Mouse (Mus musculus) lung, embryonic 15.5 days (tissue): ENCODE measurements around the gene Ybx2. TPM values are rescaled to one million over a fixed set of nuclear protein-coding genes. Genes with fewer than 3 reads are reported as not detected.

Experiments
- ATAC-seq: fragments of 200-750 bp; cut with Nextera tagmentation; 2 replicates; pipeline ENCODE4 v1.8.0; 2017; ENCODE audit warnings: moderate number of reproducible peaks, borderline replicate concordance; ENCODE audit not compliant: low FRiP score, low TSS enrichment; ENCODE audit errors: extremely low read depth
- H3K27ac ChIP-seq: fragments of 300-500 bp; sonication (generic); 2 replicates; pipeline ENCODE4 v1.5.1; 2015; ENCODE audit warnings: moderate library complexity, mild to moderate bottlenecking, inconsistent platforms
- H3K27me3 ChIP-seq: fragments of 300-500 bp; sonication (generic); 2 replicates; pipeline ENCODE4 v1.6.1; 2015; ENCODE audit warnings: inconsistent platforms
- H3K36me3 ChIP-seq: fragments of 300-500 bp; sonication (generic); 2 replicates; pipeline ENCODE4 v1.6.1; 2015; ENCODE audit warnings: inconsistent platforms
- H3K4me1 ChIP-seq: fragments of 300-500 bp; sonication (generic); 2 replicates; pipeline ENCODE4 v1.6.1; 2015; ENCODE audit warnings: inconsistent platforms
- H3K4me2 ChIP-seq: fragments of 300-500 bp; sonication (generic); 2 replicates; pipeline ENCODE4 v1.6.1; 2015; ENCODE audit warnings: inconsistent platforms, mild to moderate bottlenecking, moderate library complexity
- H3K4me3 ChIP-seq: fragments of 300-500 bp; sonication (generic); 2 replicates; pipeline ENCODE4 v1.5.1; 2015; ENCODE audit warnings: mild to moderate bottlenecking, inconsistent platforms
- H3K9ac ChIP-seq: fragments of 300-500 bp; sonication (generic); 2 replicates; pipeline ENCODE4 v1.6.1; 2015; ENCODE audit warnings: inconsistent platforms
- H3K9me3 ChIP-seq: fragments of 300-500 bp; sonication (generic); 2 replicates; pipeline ENCODE4 v1.6.1; 2016; ENCODE audit warnings: inconsistent platforms
- WGBS: fragments of 180-500 bp; shearing (Covaris S2); methylation state at CpG from one replicate; pipeline ENCODE4 v1.1.7; 2015; 5-methylcytosine and 5-hydroxymethylcytosine counted together
- polyA plus RNA-seq: library from polyadenylated mRNA; unstranded; fragments of >200 nt; fragmentation: Nextera tagmentation; extraction: Ambion mirVana; gene quantifications from 2 replicates; pipeline ENCODE4 v1.2.1, GENCODE M21; 2015

The Ybx2 gene
- polyA plus RNA-seq, 1 experiment from 2014 or later, result 3.0 TPM

- 77% methylated on average over 4 of the region's 4 CpGs for WGBS
- peaks cover 8% of the 10 kb centered on the region; the same call in 1 of the 2 replicates for H3K4me1 ChIP-seq
- peaks cover 40% of the 10 kb centered on the region for H3K36me3 ChIP-seq
- H3K27me3 ChIP-seq, result peaks cover 39% of the 10 kb centered on the region
- ATAC-seq, result no peak
- H3K4me3 ChIP-seq, result no peak overlapping the region
- H3K9me3 ChIP-seq, result no peaks in the 10 kb centered on the region
- H3K4me2 ChIP-seq, result no peak overlapping the region
- H3K9ac ChIP-seq, result no peak overlapping the region
- H3K27ac ChIP-seq, result no peak overlapping the region
Measured at GRCm38 (mm10) chr11:69968793-69969192, 33.2 kb downstream of the Ybx2 start.

- no peaks in the 10 kb centered on the region for H3K9me3 ChIP-seq
- no peak overlapping the region for H3K9ac ChIP-seq
- no peak overlapping the region for H3K4me3 ChIP-seq
- no peak for ATAC-seq
- no peak overlapping the region for H3K4me2 ChIP-seq
- peaks cover 53% of the 10 kb centered on the region for H3K36me3 ChIP-seq
- peaks cover 8% of the 10 kb centered on the region; the same call in 1 of the 2 replicates for H3K4me1 ChIP-seq
- H3K27ac ChIP-seq, result no peak overlapping the region
- H3K27me3 ChIP-seq, result peaks cover 24% of the 10 kb centered on the region
- WGBS, result 73% methylated on average over 6 of the region's 6 CpGs
Measured at GRCm38 (mm10) chr11:69970222-69970621, 34.6 kb downstream of the Ybx2 start.

GRCm38 (mm10) chr11:69970775-69971174 is 35.2 kb downstream of the Ybx2 start:
- H3K4me3 ChIP-seq, result no peak overlapping the region
- peaks cover 5% of the 10 kb centered on the region; the same call in 1 of the 2 replicates for H3K4me1 ChIP-seq
- WGBS, result 62% methylated on average over 3 of the region's 3 CpGs
- H3K27ac ChIP-seq, result no peak overlapping the region
- ATAC-seq, result no peak
- no peak overlapping the region for H3K9ac ChIP-seq
- no peaks in the 10 kb centered on the region for H3K9me3 ChIP-seq
- peaks cover 56% of the 10 kb centered on the region for H3K36me3 ChIP-seq
- peaks cover 19% of the 10 kb centered on the region for H3K27me3 ChIP-seq
- no peak overlapping the region for H3K4me2 ChIP-seq

- no peak overlapping the region for H3K4me3 ChIP-seq
- H3K27me3 ChIP-seq, result no peaks in the 10 kb centered on the region
- no peaks in the 10 kb centered on the region for H3K9me3 ChIP-seq
- H3K4me1 ChIP-seq, result peaks cover 10% of the 10 kb centered on the region
- H3K27ac ChIP-seq, result no peak overlapping the region
- H3K9ac ChIP-seq, result no peak overlapping the region
- H3K36me3 ChIP-seq, result peaks cover 65% of the 10 kb centered on the region
- 91% methylated on average over 2 of the region's 2 CpGs for WGBS
- no peak overlapping the region for H3K4me2 ChIP-seq
- ATAC-seq, result no peak
Measured at GRCm38 (mm10) chr11:69974907-69975306, 39.3 kb downstream of the Ybx2 start.

- Histone ChIP-seq H3K27me3 (no peaks in the 10 kb centered on the region), H3K4me3 (no peak overlapping the region), H3K4me1 (peaks cover 10% of the 10 kb centered on the region), H3K36me3 (peaks cover 57% of the 10 kb centered on the region), H3K9me3 (no peaks in the 10 kb centered on the region), H3K27ac (no peak overlapping the region), H3K4me2 (no peak overlapping the region), H3K9ac (no peak overlapping the region)
- no peak for ATAC-seq
- WGBS, result 79% methylated on average over 4 of the region's 4 CpGs
Measured at GRCm38 (mm10) chr11:69976271-69976670, 40.7 kb downstream of the Ybx2 start.

- Histone ChIP-seq H3K9me3 (no peaks in the 10 kb centered on the region), H3K27ac (peak overlapping the region; percentile 100), H3K36me3 (peaks cover 45% of the 10 kb centered on the region), H3K9ac (peak overlapping the region; percentile 81), H3K4me3 (peak overlapping the region; percentile 98), H3K4me1 (peaks cover 32% of the 10 kb centered on the region), H3K27me3 (no peaks in the 10 kb centered on the region), H3K4me2 (peak overlapping the region; percentile 81)
- no peak; the same call in 1 of the 2 replicates for ATAC-seq
- 2% methylated on average over 16 of the region's 16 CpGs for WGBS
Measured at GRCm38 (mm10) chr11:69979827-69980195, 44.2 kb downstream of the Ybx2 start.

- WGBS, result under 1% methylated on average over 41 of the region's 60 CpGs
- Histone ChIP-seq H3K27me3 (no peaks in the 10 kb centered on the region), H3K9ac (peak overlapping the region; percentile 93), H3K4me3 (peak overlapping the region; percentile 98), H3K4me1 (peaks cover 32% of the 10 kb centered on the region), H3K4me2 (peak overlapping the region; percentile 81), H3K27ac (peak overlapping the region; percentile 100), H3K36me3 (peaks cover 45% of the 10 kb centered on the region), H3K9me3 (no peaks in the 10 kb centered on the region)
- ATAC-seq, result peak; percentile 95
Measured at GRCm38 (mm10) chr11:69980196-69981140, 44.9 kb downstream of the Ybx2 start.

GRCm38 (mm10) chr11:69981141-69981762 is 45.7 kb downstream of the Ybx2 start, which contains the start of gene Ctdnep1:
Gene Ctdnep1 (plus strand): TSS chr11:69981156.
- Histone ChIP-seq H3K4me3 (peak within 1 kb of the TSS; percentile 98), H3K4me2 (peak within 1 kb of the TSS; percentile 81), H3K9me3 (no peaks in the 10 kb centered on the region), H3K27me3 (no peaks in the 10 kb centered on the region), H3K4me1 (peaks cover 32% of the 10 kb centered on the region), H3K27ac (peak within 1 kb of the TSS; percentile 100), H3K9ac (peak within 1 kb of the TSS; percentile 93), H3K36me3 (peaks cover 46% of the 10 kb centered on the region)
- peak; percentile 46; the same call in 1 of the 2 replicates for ATAC-seq
- WGBS, result under 1% methylated on average over 41 of the region's 43 CpGs

- 36% methylated on average over 8 of the region's 8 CpGs for WGBS
- Histone ChIP-seq H3K9ac (peak within 1 kb of the TSS; percentile 93), H3K4me3 (peak within 1 kb of the TSS; percentile 98), H3K4me2 (peak within 1 kb of the TSS; percentile 67), H3K27ac (peak within 1 kb of the TSS; percentile 100), H3K27me3 (no peaks in the 10 kb centered on the region), H3K9me3 (no peaks in the 10 kb centered on the region), H3K4me1 (peaks cover 32% of the 10 kb centered on the region), H3K36me3 (peaks cover 48% of the 10 kb centered on the region)
- no peak for ATAC-seq
Measured at GRCm38 (mm10) chr11:69982225-69982624, 46.6 kb downstream of the Ybx2 start, which contains the start of gene Elp5. Gene Elp5 (minus strand): TSS chr11:69982517.

GRCm38 (mm10) chr11:69982877-69983276 is 47.3 kb downstream of the Ybx2 start:
- H3K27me3 ChIP-seq, result no peaks in the 10 kb centered on the region
- H3K36me3 ChIP-seq, result peaks cover 49% of the 10 kb centered on the region
- H3K4me1 ChIP-seq, result peaks cover 32% of the 10 kb centered on the region
- ATAC-seq, result no peak
- WGBS, result 20% methylated on average over 5 of the region's 5 CpGs
- H3K4me2 ChIP-seq, result peak overlapping the region; percentile 67
- H3K9ac ChIP-seq, result peak overlapping the region; percentile 93
- no peaks in the 10 kb centered on the region for H3K9me3 ChIP-seq
- peak overlapping the region; percentile 98 for H3K4me3 ChIP-seq
- no peak overlapping the region for H3K27ac ChIP-seq

- H3K36me3 ChIP-seq, result peaks cover 50% of the 10 kb centered on the region
- H3K9me3 ChIP-seq, result no peaks in the 10 kb centered on the region
- ATAC-seq, result no peak
- peak overlapping the region; percentile 98 for H3K4me3 ChIP-seq
- no peak overlapping the region for H3K27ac ChIP-seq
- H3K9ac ChIP-seq, result peak overlapping the region; percentile 93; the same call in 1 of the 2 replicates
- H3K27me3 ChIP-seq, result no peaks in the 10 kb centered on the region
- H3K4me2 ChIP-seq, result peak overlapping the region; percentile 67
- H3K4me1 ChIP-seq, result peaks cover 32% of the 10 kb centered on the region
- 72% methylated on average over 4 of the region's 4 CpGs for WGBS
Measured at GRCm38 (mm10) chr11:69983377-69983776, 47.8 kb downstream of the Ybx2 start.

GRCm38 (mm10) chr11:69984431-69984830 is 48.8 kb downstream of the Ybx2 start:
- Histone ChIP-seq H3K4me2 (no peak overlapping the region), H3K27me3 (no peaks in the 10 kb centered on the region), H3K4me3 (no peak overlapping the region), H3K27ac (no peak overlapping the region), H3K9me3 (no peaks in the 10 kb centered on the region), H3K9ac (no peak overlapping the region), H3K4me1 (peaks cover 25% of the 10 kb centered on the region), H3K36me3 (peaks cover 55% of the 10 kb centered on the region)
- no peak for ATAC-seq
- 83% methylated on average over 8 of the region's 8 CpGs for WGBS
